Mouse (Mus musculus) bone marrow, adult 2 months (tissue): Measurements from ENCODE around the gene Hivep1. TPM values are rescaled to one million over a fixed set of nuclear protein-coding genes. Genes with fewer than 3 reads are reported as not detected.

Source experiments
- H3K27ac ChIP-seq: fragments of 200-500 bp; 2 replicates; pipeline ENCODE4 v1.5.1; 2012; ENCODE audit warnings: low read depth, mild to moderate bottlenecking, control low read depth, inconsistent platforms, low read length; ENCODE audit not compliant: control insufficient read depth, poor library complexity, insufficient read depth
- H3K4me1 ChIP-seq: fragments of 200-500 bp; 2 replicates; pipeline ENCODE4 v1.6.1; 2011; ENCODE audit warnings: low read length; ENCODE audit not compliant: control insufficient read depth, insufficient read depth
- H3K4me3 ChIP-seq: fragments of 200-500 bp; replicated peaks from 2 replicates; pipeline ENCODE3; 2011; ENCODE audit warnings: mild to moderate bottlenecking, low read depth, low read length, control low read depth; ENCODE audit not compliant: control insufficient read depth
- CTCF ChIP-seq: fragments of 200-500 bp; IDR thresholded peaks from 2 replicates; pipeline ENCODE4 v1.5.1; 2011; ENCODE audit warnings: low read length, control low read depth; ENCODE audit not compliant: control insufficient read depth, insufficient read depth
- POLR2A ChIP-seq: fragments of 200-500 bp; IDR thresholded peaks from 2 replicates; pipeline ENCODE4 v1.6.1; 2011; ENCODE audit warnings: low read depth, mild to moderate bottlenecking, control low read depth, low read length, borderline replicate concordance; ENCODE audit not compliant: control insufficient read depth
- WGBS: fragments of 180-500 bp; shearing (Covaris S2); methylation state at CpG from one replicate; pipeline ENCODE4 v1.1.7; 2018; 5-methylcytosine and 5-hydroxymethylcytosine counted together
- polyA plus RNA-seq: library from polyadenylated mRNA; stranded (reverse); fragments of >200 nt; gene quantifications from 2 replicates; pipeline ENCODE4 v1.2.4, GENCODE M21; 2011; ENCODE audit warnings: low replicate concordance; ENCODE audit not compliant: missing spikeins, insufficient read depth, insufficient read length

Gene Hivep1
- 5.2 and 7.9 TPM in 2 replicates for polyA plus RNA-seq

DNA sequence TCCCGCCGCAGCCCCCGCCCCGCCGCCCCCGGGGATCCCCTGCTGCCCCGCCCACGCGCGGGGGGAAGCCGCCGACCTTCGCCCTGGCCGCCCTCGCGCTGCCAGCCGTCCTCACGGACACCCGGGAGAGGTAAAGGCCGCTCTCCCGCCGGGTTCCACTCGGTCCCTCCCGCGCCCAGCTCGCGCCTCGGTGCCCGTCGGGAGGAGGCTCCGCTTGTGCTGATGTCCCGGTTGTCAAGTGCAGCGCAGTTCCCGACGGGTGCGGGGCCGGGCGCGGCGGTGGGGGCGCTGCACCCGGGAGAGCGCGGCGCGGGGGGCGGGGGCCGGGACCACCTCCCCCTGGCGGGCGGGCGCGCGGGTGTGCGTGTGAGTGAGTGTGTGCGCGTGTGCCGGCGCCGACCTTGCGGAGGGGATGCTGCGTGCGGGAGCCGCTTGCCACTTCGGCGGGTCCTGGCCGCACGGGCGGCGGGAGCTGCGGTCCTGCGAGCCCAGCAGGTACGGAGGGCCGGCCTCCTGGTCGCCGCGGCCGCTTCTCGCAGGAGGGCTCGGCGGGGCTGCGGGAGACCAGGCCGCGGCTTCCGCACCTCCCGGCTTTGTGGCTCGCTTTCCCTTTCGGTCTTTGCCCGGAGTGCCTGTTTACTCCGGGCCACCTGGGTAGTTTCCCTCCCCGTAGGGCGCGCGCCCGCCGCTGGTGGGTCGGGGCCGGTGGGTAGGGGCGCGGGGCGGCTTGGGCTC lies at the start of gene Hivep1:
TSS of gene Hivep1 (plus strand) at position 61 of the 735 bp plus-strand sequence.
- TF ChIP-seq CTCF = no peak
- TF ChIP-seq POLR2A = no peak
- peaks cover 5% of the 10 kb centered on the region; the same call in 1 of the 2 replicates for H3K4me1 ChIP-seq
- H3K27ac ChIP-seq = peak within 1 kb of the TSS; percentile 97
- peak within 1 kb of the TSS; percentile 91 for H3K4me3 ChIP-seq
- WGBS = under 1% methylated on average over 92 of the region's 100 CpGs

DNA sequence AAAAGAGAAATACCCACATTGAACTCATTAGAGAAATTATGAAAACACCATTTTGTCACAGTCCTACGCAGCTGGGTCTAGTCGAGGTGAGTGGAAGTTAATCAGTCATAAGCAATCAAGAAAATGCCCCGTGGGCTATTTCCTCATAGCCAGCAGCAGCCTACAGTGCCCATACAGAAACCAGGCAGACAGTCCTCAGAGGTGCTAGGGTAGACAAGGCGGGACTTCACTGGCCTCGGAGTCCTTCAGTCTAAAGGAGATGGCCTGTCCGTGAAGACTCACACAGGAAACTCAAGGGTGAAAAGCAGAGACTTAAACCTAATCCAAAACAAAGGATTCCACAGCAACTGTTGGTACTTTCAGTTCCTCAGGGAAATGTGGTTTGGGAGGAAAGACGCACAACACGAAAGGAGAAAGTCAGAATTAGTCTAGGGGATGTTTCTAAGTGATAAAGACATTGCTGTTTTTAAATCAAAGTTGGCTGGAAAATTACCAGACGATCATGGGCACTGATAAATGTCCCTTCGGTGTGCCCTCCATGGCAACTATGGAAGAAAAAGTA lies 36.3 kb upstream of the Hivep1 start:
- Histone ChIP-seq H3K27ac (no peak overlapping the region), H3K4me1 (no peaks in the 10 kb centered on the region), H3K4me3 (no peak overlapping the region)
- WGBS = 40% methylated on average over 10 of the region's 10 CpGs
- no peak for TF ChIP-seq CTCF
- no peak for TF ChIP-seq POLR2A

DNA sequence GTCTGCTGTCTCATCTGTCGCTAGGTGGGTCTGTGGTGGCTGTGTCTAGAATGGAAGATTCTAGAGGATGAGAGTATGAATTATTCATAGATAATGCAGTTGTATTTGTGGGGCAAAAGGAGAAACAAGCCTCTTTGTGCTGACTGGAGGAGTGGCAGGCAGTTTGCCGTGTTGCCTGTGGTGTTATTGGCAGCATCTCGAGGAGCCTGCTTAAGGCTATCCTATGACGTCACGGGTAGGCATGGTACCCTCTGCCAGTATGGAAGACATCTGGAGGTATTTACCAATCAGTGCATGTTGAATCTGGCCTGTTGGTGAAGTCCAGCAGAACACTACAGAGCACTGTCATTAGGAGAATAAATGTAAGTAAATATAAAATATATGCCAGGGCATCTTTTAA lies 35.6 kb upstream of the Hivep1 start:
- WGBS = 80% methylated on average over 5 of the region's 5 CpGs
- Histone ChIP-seq H3K4me1 (no peaks in the 10 kb centered on the region), H3K4me3 (no peak overlapping the region), H3K27ac (no peak overlapping the region)
- TF ChIP-seq CTCF (no peak), POLR2A (no peak)

DNA sequence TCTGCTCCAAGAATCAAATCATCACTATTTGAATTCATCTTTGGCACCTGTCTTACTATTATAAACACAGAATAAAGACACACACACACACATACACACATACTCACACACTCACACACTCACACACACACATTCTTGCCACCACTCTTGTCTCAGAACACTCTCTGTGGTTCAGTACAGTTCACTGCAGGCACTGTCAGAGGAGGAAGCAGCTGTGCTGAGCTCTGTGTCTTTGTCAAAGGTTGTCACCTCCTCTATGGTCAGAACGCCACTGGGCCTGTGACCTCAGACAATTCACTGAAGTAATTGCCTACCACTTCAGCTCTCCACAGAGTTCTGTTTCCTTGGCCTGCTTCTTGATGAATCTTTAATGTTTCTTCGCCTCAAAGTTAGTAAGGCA lies 33.5 kb upstream of the Hivep1 start:
- TF ChIP-seq CTCF = no peak
- TF ChIP-seq POLR2A = no peak
- WGBS = 38% methylated on average over 2 of the region's 2 CpGs
- no peak overlapping the region for H3K4me3 ChIP-seq
- no peak overlapping the region for H3K27ac ChIP-seq
- H3K4me1 ChIP-seq = no peaks in the 10 kb centered on the region

DNA sequence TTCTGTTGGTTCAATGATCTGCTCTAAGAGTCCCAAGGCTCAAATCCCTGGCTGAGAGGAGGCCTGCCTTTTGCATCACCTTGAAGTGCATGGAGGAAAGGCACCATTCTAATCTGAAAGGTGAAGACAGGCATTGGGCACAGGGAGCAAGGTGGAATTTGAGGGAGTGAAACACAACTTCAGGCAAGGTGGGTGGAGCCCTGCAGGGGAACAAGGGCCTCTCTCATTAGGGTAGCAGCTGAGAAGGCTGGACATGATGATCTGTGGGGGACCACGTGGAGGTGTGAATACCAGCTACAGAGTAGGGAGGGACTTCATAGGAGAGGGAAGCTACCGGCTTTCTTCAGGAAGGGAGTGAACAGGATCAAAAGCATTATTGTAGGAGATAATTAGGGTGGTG lies 10.6 kb upstream of the Hivep1 start:
- WGBS = 30% methylated on average over 2 of the region's 2 CpGs
- Histone ChIP-seq H3K27ac (no peak overlapping the region), H3K4me3 (no peak overlapping the region), H3K4me1 (peaks cover 3% of the 10 kb centered on the region; the same call in 1 of the 2 replicates)
- no peak for TF ChIP-seq CTCF

DNA sequence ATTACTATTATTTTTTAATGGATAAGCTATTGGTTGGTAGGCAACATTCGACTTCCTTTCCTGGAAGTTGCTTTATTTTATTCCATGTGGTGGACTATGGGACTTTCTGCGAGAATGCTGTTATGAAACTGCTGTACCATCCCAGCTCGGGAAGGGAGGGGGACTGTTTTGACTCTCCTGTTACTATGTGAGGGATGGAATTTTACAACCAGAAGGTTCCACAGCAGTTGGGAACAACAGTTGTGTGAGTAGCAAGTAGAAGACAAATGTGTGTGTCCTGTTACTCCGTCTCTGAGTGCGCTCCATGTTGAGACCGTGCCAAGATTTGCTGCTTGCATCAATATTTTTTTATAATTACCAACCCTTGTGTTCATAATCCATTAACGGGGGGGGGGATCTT lies 8.4 kb upstream of the Hivep1 start:
- 81% methylated on average over 7 of the region's 7 CpGs for WGBS

DNA sequence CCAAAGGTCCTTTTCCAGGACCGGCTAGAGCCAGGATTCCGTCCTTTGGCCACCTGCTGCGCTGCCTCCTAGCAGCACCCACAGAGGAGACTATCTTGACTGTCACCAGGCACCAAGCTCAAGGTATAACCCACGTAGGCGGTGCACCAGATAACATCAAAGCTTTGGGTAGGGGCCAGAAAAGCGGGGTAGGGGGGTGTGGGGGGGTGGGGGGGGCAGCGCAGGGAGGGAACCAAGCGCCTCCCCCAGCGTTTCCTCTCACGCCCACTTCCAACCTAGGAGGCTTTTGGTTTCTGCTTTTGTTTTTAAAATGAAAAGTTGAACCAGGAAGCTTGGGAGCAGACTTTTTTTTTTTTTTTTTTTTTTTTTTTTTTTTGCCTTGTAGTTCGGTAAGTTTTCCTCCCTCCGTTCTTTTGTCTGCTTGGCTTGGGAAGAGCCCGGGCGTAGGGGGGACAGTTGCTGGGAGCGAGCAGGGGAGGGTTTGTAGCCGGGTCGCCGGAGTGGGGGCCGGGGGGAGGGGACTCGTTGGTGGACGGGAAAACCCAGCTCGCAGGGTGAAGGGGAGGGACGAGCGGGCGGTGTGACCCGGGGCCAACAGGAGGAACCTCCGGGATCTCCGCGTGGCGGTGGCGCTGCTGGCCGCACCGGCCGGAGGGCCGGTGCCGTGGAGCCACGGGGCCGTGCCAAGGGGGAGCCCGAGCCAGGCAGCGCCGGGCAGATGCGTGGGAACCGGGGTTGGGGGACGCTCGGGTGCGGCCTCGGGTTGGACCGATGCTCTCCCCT lies 2.6 kb upstream of the Hivep1 start:
- H3K27ac ChIP-seq = peak overlapping the region; percentile 90
- no peaks in the 10 kb centered on the region; the same call in 1 of the 2 replicates for H3K4me1 ChIP-seq
- H3K4me3 ChIP-seq = peak overlapping the region; percentile 82
- WGBS = 1% methylated on average over 48 of the region's 48 CpGs
- TF ChIP-seq CTCF (no peak), POLR2A (no peak)

More for the DNA sequence above, 8.4 kb upstream of the Hivep1 start:
- peaks cover 3% of the 10 kb centered on the region; the same call in 1 of the 2 replicates for H3K4me1 ChIP-seq
- H3K4me3 ChIP-seq = no peak overlapping the region
- no peak overlapping the region for H3K27ac ChIP-seq
- no peak for TF ChIP-seq POLR2A
- TF ChIP-seq CTCF = no peak

DNA sequence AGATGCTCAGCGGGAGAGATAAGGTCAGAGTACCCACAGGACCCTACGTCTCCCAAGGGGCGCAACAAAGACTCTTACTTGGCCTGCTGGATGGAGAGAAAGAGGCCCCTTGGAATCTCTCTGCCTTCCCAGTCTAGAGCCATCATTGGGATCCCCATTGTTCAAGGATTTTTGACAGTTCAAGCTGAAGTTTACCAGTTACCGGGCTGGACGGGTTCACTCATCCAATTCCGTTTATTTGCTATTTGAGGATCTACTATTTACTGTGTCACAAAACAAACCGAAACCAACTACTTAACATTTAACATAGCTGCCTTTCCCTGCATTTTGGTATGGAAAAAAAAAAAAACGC lies 2.1 kb upstream of the Hivep1 start:
- WGBS = under 1% methylated on average over 8 of the region's 8 CpGs
- peak overlapping the region; percentile 90 for H3K27ac ChIP-seq
- peak overlapping the region; percentile 82 for H3K4me3 ChIP-seq
- peaks cover 4% of the 10 kb centered on the region; the same call in 1 of the 2 replicates for H3K4me1 ChIP-seq
- no peak for TF ChIP-seq CTCF
- no peak for TF ChIP-seq POLR2A

DNA sequence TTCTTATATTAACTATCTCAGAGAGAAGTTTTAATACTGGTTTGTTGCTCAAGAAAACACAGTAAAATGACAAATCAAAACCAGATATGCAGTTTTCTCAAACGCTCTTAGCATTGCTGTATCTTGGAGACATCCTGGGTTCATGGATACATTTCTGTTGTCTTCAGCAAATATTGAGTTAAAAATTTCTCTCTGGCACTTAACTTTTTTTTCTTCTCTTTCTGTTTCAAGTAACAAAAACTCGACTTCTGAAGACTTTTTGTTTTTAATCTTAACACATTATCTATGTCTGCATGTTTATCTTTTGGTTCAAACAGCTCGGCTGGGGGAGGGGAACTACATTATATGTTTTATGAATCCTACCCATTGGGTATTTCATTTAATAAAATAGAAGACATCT lies 1.7 kb upstream of the Hivep1 start:
- TF ChIP-seq CTCF (no peak), POLR2A (no peak)
- Histone ChIP-seq H3K4me1 (peaks cover 5% of the 10 kb centered on the region; the same call in 1 of the 2 replicates), H3K4me3 (peak overlapping the region; percentile 36), H3K27ac (no peak overlapping the region)
- under 1% methylated on average over 3 of the region's 3 CpGs for WGBS
